Mouse (Mus musculus) ZHBTc4 (cell line): ENCODE data around the gene Dgat2.
A peak's percentile ranks its signal among the peaks of the same experiment; 100 is the strongest.

Experiments used
- DNase-seq: peaks from one replicate; pipeline ENCODE4 v3.0.0-alpha.2; 2011; ENCODE audit warnings: low read depth, low spot score

Dgat2 gene

DNA sequence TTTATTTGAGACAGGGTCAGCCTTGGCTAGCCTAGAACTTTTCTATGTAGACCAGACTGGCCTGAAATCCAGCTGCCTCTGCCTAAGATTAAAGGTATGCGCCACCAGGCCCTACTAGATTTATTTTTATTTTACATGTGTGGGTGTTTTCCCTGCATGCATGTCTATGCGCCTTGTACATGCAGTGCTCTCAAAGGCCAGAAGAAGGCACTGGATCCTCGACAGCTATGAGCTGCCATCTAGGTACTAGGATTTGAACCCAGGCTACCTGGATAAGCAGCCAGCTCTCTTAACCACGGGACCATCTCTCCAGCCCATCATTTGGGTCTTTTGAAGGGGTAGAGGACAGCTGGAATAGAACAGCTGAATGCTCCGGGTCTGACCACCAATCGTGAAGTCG is 20.1 kb downstream of the Dgat2 start:
- no peak for DNase-seq

DNA sequence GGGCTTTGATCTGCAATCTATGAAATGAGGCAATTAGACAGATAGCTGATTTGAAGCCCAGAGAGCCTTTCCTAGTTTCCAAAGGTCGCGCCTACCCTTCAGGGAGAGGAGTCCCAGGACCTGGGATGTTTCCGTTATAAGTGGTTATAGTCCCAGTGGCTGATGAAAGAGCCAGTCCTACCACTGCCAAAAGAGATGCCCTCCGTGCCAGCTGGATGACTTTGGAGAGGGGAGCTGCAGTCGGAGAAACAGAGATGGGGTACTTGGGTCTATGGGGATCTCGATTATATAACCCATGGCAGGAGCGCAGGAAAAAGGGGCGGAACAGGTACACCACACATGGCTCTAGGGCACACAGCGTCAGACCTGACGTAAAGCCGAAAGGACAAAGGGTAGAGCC is 20.6 kb downstream of the Dgat2 start:
- no peak for DNase-seq

DNA sequence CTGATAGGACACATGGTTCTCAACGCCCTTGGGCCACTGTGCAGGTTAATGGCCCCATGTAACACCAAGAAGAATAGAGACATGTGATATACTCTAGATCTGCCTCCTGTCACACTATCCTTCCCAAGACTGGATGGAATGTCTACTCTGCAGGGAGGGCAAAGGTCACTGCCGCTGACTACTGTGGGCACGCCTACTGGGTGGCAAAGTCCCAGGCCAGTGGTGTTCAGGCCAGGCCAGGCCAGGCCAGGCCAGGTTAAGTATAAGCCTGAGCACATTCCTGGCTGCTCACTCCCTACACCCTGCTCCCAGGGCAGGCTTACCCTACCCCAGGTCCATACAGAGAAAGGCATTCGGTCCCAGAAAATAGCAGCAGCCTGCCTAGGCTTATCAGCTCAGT is 21.0 kb downstream of the Dgat2 start:
- DNase-seq, result no peak

DNA sequence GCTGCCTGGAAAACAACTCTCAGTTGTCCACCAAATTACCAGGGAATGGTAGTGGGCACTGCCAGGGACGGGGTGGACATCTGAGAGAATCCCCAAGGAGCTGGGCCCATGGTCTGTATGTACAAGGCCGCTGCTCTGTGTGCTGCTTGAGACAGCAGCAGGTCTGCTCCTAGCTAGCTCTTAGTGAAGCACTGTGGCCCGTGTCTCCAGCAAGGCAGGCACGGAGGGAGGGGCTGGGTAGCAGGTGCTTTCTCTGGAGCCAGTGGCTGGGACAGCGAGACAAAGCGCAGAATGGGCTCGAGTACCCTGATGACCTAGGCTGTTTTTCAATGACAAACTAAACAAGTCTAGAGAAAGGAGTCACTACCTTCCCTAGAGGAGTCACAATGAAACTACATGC is 21.5 kb downstream of the Dgat2 start:
- peak; percentile 33 for DNase-seq

DNA sequence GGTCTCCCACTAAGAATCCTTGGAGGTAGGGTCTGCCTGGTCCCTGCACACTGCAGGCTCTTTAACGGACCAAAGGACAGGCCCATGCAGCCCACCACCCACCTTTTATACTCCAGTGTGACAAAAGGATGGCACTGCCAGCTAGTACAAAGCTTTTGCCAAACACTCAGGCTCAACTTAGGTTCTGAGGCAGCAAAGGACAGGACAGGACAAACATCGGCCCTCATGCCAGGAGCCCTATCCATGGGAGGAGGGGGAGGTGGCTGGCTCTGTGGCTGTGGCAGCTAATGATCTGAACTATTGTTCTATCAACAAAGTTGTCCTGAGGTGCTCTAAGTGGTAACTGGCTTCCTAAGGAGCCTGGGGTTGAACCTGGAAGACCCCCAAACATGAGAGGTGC is 23.1 kb downstream of the Dgat2 start:
- DNase-seq, result no peak

DNA sequence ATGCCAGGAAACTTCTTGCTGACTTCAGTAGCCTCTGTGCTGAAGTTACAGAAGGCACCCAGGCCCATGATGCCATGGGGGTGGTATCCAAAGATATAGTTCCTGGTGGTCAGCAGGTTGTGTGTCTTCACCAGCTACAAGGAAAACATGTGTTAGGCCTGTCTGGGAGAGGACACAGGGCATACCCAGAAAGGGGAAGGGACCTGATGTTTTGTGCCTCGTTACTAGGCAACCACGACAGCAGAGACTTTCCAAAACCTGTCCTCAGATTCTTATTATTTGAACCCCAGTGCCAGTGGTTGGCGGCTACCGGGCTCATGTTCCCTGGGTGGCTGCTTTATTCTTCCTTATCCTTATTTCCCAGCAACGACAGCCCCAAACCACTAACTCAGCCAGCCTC is 23.6 kb downstream of the Dgat2 start:
- DNase-seq, result no peak

DNA sequence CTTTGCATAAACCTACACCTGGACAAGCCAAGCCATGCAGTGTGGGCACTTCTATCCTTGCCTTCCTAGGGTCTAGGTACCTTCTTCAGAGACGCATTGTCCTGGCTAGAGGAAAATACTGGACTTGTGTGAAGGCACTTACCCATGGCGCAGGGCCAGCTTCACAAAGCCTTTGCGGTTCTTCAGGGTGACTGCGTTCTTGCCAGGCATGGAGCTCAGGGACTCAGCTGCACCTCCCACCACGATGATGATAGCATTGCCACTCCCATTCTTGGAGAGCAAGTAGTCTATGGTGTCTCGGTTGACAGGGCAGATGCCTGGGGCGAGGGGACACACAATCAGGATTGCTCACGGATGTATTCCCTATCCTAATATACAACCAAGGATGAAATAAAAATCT is 24.5 kb downstream of the Dgat2 start:
- DNase-seq, result no peak

DNA sequence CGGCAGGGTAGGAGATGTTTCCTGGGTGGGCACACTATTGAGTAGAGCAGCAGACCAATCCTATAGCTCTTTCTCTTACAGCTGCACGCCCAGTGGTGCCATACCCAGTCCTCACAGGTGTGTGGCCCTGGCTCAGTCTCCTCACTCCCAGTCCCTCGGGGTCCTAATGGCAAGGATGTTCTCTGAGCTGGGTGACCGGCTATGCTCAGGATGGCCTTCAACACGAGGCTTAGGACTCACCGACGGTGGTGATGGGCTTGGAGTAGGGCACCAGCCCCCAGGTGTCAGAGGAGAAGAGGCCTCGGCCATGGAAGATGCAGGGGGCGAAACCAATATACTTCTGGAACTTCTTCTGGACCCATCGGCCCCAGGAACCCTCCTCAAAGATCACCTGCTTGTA is 25.8 kb downstream of the Dgat2 start:
- no peak for DNase-seq

DNA sequence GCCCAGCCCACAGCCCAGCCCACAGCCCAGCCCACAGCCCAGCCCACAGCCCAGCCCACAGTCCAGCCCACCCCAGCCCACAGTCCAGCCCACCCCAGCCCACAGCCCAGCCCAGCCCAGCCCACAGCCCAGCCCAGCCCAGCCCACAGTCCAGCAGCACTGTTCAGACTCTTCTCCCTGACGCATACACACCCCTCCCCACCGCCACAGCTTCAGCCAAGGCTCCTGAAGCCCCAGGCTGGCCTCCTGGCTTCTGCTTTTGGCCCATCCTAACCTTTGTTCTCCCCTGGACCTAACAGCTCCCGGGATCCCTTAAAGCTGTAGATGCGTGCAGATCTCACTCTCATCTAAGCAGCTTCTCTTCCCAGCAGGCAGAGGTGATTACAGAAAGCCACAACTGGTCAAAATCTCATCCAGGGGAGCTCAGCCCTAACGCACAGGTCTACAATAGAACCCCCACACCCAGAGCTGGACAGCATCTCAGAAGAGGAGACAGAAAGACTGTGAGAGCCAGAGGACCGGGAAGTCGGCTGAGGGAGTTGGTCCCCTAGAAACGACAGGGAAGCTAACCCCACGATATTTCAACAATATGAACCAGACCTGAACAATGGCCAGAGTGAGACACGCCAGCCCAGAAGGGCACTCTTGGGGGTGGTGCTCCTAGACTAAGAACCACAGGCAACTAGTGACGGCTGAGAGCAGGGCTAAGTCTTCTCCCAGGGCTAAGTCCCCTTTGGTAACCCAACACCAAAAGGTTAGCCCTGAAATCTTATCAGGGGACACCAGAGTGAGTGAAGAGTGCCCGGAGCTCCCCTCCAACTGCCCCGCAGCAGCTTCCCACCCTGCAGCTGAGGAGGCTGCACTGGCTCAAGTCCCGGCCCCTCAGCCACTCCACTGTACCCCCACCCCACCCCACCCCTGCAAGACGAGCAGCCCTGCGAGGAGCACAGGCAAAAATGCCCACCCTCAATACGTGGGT is 26.9 kb downstream of the Dgat2 start:
- DNase-seq, result peak; percentile 32

DNA sequence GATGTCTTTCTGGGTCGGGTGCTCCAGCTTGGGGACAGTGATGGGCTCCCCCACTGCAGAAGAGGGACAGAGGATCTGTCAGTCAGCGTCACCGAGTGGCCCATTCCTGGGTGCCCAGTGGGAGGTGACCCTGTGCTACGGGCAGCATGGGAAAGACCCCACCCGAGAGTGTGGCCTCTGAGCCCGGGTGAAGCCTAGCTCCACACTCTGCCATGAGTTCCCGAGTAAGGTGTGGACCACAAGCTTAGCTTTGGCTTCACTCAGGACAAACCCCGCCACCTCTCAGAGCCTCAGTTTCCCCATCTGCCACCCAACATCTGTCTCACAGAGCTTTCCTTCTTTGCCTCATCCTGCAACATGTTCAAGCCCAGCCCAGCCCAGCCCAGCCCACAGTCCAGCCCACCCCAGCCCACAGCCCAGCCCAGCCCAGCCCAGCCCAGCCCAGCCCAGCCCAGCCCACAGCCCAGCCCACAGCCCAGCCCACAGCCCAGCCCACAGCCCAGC is 27.8 kb downstream of the Dgat2 start:
- no peak for DNase-seq

DNA sequence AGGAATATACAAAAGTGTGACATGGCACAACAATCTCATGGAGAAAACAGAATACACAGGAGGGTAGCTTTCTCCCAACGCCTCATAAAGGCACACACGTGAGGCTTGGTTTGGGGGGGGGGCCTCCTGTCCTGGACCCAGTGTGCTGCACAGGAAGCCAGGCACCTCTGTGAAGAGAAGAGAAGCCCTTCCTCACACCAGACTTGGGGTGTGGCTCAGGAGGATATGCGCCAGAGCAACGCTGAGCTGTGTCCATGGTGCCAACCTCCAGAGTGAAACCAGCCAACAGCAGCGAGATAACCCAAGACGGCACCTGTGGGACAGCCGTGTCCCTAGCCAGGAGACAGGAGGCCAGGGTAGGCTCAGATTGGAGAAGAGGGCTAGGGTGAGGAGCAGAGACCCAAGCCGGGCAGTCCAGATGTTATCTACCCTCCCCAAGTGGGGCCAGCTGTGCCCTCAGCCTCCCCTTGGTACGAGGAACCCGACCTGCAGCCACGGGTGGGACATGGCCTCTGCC is 28.8 kb downstream of the Dgat2 start:
- DNase-seq, result no peak

DNA sequence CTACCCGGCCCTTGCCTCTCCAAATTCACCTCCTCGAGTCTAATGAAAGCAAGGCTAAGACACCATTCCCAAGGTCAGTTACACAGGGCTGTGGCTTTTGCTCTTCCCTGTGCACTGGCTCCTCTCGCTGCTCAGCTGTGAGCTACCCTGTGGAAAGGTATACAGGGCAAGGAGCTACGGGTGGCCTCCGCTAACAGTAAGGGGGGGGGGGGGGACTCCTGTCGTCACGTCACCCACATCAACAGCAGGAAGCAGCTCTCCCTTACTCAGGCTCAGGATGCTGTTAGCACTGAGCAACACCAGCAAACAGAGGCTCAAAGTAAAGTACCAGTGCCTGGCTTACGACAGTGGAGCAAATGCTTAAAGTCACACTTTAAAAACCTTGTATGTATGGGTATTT is 29.8 kb downstream of the Dgat2 start:
- DNase-seq, result no peak

DNA sequence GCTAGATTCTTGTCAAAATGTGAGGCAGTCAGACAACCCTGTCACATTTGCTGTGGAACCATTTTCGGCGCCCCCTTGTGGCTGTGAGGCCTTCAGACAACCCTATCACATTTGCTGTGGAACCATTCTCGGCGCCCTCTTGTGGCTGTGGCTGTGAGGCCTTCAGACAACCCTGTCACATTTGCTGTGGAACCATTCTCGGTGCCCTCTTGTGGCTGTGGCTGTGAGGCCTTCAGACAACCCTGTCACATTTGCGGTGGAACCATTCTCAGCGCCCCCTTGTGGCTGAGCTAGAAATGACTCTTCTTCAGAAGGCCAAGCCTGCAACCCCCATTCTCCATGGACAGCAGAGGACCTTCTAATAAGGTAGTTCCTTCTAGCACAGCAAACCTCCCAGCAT is 31.2 kb downstream of the Dgat2 start:
- DNase-seq, result peak; percentile 96

DNA sequence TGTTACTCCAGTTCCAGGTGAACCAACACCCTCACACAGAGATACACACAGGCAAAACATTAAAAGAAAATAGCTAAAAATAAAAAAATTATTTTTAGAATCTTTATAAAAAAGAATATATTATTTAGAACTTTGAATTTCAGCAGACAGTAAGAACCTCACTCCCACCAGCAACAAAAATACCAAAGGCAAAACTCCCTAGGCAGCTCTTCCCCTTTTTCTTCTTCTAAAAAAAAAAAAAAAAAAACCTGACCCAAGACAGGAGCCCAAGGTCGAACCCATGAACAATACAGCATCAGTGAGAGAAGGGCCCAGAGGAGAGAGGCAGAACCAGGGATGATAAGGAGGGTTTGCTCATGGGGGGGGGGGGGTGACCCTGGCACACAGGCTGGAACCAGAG is 33.5 kb downstream of the Dgat2 start:
- no peak for DNase-seq

DNA sequence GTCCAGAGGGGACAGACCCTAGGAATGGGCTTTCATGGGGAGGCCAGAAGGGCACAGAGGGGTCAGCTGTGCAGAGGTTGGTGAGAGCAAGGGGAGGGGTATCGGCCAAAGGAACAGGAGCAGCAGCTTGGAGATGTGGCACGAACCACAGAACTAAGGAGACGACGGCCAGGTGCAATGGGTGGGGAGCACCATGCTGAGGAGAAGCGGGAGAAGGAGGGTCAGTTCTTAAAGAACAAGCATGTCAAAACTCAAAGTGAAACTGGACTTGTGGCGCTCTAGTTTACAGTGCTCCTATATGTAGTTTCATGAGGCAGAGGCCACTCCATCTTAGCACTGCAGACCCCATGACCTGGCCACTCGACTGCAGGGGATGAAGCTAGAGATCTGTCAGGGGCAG is 35.0 kb downstream of the Dgat2 start:
- no peak for DNase-seq

DNA sequence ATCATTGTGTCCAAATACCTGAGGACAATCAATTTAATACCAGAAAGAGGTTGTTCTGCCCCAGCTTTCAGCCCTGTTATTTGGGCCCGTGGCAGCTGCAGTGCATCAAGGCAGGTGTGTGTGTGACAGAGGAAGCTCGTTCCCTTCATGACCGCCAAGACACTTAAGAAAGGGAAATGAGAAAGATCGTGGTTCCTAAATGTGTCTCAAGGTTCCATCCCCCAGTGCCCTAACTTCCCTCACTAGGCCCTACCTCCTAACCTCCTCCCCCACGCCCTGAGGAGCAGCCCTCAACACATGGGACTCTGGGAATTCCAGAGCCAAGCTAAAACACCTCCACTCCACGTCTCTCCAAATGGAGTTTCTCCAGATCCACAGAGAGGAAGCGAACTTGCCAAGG is 35.6 kb downstream of the Dgat2 start:
- DNase-seq, result no peak

DNA sequence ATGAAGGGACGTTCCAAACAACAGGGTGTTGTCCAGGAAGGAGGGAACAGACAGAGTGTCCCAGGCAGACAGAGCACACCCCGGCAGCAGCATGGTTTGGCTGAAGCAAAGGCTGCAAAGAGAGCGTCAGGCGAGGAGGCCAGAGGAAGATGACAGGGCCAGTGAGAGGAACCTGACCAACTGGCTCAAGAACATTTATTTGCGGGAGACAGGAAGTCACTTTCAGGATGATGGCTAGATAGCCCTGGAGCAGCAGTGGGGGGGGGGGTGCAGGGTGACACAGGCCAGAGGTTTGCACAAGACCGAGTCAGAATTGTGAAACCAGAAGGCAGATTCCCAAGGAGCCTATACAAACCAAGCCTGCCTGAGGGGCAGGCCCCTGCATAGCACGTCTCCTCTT is 36.5 kb downstream of the Dgat2 start:
- no peak for DNase-seq

DNA sequence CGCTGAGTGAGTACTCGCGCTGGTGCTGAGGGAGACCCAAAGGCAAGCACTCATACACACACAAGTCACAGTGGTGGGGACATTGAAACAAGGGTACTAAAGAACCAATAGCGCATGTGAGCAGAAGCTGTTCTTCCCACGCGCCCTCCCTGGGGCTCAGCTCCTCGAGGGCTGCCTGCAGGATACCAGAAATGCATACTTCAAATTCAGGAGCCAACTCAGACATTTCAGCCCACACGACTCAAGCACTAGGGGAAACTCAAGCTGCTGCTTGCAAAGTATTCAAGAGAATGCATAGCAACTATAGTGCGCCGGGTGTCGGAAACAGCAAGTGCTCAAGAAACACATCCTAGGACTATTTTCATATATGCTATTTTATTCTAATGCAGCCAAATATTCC is 37.9 kb downstream of the Dgat2 start:
- no peak for DNase-seq

DNA sequence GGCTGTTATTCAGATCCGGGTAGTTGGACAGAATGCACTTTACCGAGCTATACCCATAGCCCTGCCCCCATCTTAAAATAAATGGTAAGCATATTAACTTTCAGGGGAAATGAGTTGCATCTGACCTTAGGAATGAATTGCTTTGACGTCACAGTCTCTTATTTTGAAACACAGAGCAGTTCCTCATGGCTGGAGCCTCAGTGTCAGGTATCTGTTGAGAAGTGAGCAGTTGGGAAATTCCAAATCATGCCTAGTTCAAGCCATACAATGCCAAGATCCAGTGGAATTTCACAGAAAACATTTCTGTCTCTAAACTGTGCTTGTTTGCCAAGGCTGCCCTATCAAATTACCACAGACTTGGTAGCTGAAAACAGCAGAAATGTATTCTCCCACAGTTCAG is 39.3 kb downstream of the Dgat2 start:
- DNase-seq, result no peak

DNA sequence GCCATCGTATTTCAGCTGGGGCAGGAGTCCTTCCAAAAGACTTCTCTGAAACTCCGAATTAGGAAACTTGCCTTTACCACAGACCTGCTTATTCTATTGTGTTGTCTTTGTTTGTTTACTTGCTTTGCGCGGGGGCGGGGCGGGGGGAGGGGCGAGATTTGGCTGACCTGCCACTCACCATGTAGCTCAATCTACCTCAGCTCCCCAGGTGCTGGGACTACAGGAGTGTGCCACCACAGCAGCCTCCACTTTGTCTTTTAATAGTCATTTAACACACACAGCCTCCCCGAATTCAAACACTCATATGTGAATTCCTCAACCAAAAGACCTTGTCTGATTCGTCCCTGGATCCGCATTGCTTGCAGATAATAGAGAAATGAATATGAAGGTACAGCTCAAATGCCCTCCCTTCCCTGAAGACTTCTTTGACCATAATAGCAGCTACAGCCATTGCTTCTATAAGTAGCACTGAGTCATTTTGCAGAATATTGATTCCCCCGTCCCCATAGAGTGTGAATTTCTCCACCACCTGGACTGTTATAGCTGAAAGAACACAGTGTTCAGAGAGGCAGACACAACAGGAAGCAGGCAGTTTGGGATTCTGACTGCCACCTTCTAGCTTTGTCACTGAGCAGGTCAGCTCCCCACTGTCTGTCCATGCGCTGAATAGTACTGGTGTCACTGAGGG is 40.5 kb downstream of the Dgat2 start:
- DNase-seq, result no peak

DNA sequence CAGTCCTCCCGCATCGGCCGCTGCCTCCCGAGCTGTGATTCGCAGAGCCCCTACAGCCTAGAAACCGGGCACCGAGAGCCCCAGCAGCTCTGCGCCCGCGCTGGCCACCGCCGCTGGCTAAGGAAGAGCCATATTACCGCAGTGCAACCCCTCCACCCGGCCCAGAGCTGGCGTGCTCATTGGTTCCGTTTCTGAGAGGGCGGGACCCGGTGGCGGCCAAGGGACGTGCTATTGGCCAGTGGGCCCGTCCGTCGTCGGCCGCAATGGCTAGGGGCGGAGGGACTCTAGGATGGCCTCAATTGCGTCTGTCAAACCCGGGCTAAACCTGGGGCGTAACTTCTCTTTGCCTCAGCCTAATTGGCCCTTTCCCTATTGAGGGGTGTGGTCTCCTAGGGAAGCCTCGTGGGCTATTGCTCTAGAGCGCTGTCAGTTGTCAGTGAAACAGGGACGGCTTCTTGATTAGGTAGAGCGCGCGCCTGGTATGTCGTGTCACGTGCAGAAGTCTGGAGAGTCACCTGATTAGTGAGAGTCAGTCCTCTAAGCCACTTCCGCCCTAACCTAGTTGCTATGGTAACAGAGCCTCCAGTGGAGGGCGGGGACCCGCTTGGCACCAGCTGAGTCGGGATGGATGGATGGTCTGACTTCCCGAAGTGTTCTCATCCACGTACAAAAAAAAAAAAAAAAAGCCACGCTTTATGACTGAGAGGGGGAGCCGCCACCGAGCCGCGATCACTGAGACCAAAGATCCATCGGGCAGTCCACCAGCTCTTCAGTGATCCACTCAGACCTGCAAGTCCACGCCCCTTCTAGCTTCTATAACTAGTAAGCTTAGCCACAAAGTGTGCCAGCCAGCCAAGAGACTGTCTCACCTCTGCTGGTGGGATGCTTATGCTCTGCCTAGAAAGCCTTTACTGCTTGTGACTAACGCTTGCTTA is 41.3 kb downstream of the Dgat2 start, which contains the start of gene Uvrag:
TSS of gene Uvrag (minus strand) at position 158 of the 935 bp plus-strand sequence.
- peak; percentile 99 for DNase-seq
